Mouse (Mus musculus): ENCODE data around the gene Sdk1. TPM values are rescaled to one million over a fixed set of nuclear protein-coding genes. Genes with fewer than 3 reads are reported as not detected.

Sdk1 gene
- total and polyA plus RNA-seq, 3 experiments: 0.04 to 0.87 TPM; not detected in 1

DNA sequence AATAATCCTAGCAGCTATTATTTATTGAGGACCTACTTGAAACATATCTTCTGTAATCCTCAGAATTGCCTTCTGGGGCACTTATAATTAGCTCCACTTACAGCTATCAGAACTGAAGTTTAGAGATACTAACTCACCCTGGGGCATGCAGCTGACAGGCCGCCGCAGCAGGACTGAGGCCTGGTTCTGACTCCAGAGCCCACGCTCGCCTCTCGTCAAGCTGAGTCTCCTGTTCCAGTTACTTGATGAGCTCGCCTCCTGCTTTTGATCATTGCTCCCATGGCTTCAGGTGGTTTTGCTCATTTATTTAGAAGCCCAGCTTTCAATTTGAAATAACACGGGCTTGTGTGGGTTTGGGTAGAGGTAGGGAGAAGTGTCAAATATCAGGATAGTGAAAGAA lies 374.5 kb downstream of the Sdk1 start:
- dilution Hi-C loops (cut with MboI; ENCODE audit: extremely low pct_ligation_motif_present, extremely low pct_unique_long_range_greater_than_20kb, low sequenced_read_pairs): no loop called here
- Histone ChIP-seq H3K27me3 (replicated peaks) (no peaks in the 10 kb centered on the region), H3K36me3 (replicated peaks in 1 of 2; ENCODE audit: control insufficient read depth in 1 of 2, insufficient read depth in 1 of 2, low read length in 1 of 2) (no peaks in the 10 kb centered on the region), H3K9ac (ENCODE audit: insufficient read depth, low read depth) (no peak overlapping the region), H3K4me3 (replicated peaks in 1 of 3; ENCODE audit: low read depth in 2 of 3, low read length in 2 of 3, poor library complexity in 1 of 3) (no peak overlapping the region), H3K27ac (ENCODE audit: insufficient read depth, low read depth) (no peak overlapping the region), H3K9me3 (replicated peaks; ENCODE audit: low read length) (no peaks in the 10 kb centered on the region), H3K79me2 (replicated peaks; ENCODE audit: control insufficient read depth, extremely low read depth, insufficient read depth, poor library complexity, severe bottlenecking) (no peaks in the 10 kb centered on the region), H3K4me2 (ENCODE audit: insufficient read depth, low read depth, poor library complexity, severe bottlenecking) (no peak overlapping the region), H3K4me1 (ENCODE audit: control insufficient read depth in 1 of 2, insufficient read depth in 2 of 2) (peaks cover 0 to 5% of the 10 kb centered on the region in 2 experiments; a peak in 2 of 4 replicates)
- TF ChIP-seq ETS1 (conservative IDR thresholded peaks at IDR 0.05; ENCODE audit: low read depth, low read length) (no peak), SMC3 (IDR thresholded peaks at IDR 0.05; ENCODE audit: low read depth, low read length) (no peak), POLR2AphosphoS2 (IDR thresholded peaks at IDR 0.05; ENCODE audit: low read depth, low read length) (no peak), MAZ (IDR thresholded peaks at IDR 0.05; ENCODE audit: low read depth, low read length) (no peak), PAX5 (IDR thresholded peaks at IDR 0.05; ENCODE audit: low read length) (no peak), HCFC1 (IDR thresholded peaks at IDR 0.05; ENCODE audit: low read depth, low read length) (no peak), USF1 (IDR thresholded peaks at IDR 0.05; ENCODE audit: low read depth, low read length) (no peak), KAT2A (IDR thresholded peaks at IDR 0.05; ENCODE audit: insufficient replicate concordance, low read length) (no peak), GABPA (IDR thresholded peaks at IDR 0.05; ENCODE audit: insufficient replicate concordance, low read depth, low read length) (no peak), E2F4 (IDR thresholded peaks at IDR 0.05; ENCODE audit: insufficient replicate concordance, low read depth, low read length) (no peak), CHD2 (IDR thresholded peaks at IDR 0.05; ENCODE audit: low read length) (no peak), MEF2A (IDR thresholded peaks at IDR 0.05; ENCODE audit: borderline replicate concordance, low read depth, low read length) (no peak), UBTF (IDR thresholded peaks at IDR 0.05; ENCODE audit: low read depth, low read length) (no peak), NRF1 (IDR thresholded peaks at IDR 0.05; ENCODE audit: low read depth, low read length) (no peak), CHD1 (IDR thresholded peaks at IDR 0.05; ENCODE audit: low read depth, low read length) (no peak), SIN3A (IDR thresholded peaks at IDR 0.05; ENCODE audit: low read length) (no peak), ZC3H11A (IDR thresholded peaks at IDR 0.05; ENCODE audit: low read depth, low read length) (no peak), USF2 (conservative IDR thresholded peaks at IDR 0.05; ENCODE audit: low read depth, low read length) (no peak), ZNF384 (IDR thresholded peaks at IDR 0.05; ENCODE audit: low read depth, low read length) (no peak), MXI1 (IDR thresholded peaks at IDR 0.05; ENCODE audit: low read depth, low read length) (no peak)
- in situ Hi-C loops (cut with MboI; ENCODE audit: low pct_ligation_motif_present, low pct_unique_long_range_greater_than_20kb, low sequenced_read_pairs): no loop called here
- no peak for DNase-seq (ENCODE audit: extremely low read depth)

DNA sequence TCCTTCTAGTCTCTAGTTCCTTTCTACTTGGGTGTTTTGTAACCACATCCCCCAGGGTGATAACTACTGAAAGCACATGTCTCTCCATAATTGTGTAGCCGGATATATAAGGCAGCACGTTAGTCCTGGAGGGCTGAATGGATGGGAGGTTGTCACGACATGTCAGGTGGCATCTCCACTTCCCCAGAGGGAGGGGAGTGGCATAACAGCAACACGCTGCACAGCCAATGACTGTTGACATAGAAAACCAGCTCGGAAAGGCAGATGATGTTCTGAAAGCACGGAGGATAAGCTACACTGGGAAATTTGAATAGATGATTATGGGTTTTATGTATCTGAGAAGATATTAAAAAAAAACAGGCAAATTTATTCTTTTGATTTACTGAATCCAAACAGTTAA lies 376.4 kb downstream of the Sdk1 start:
- Histone ChIP-seq H3K79me2 (replicated peaks; ENCODE audit: control insufficient read depth, extremely low read depth, insufficient read depth, poor library complexity, severe bottlenecking) (no peaks in the 10 kb centered on the region), H3K27ac (ENCODE audit: insufficient read depth, low read depth) (no peak overlapping the region), H3K36me3 (replicated peaks in 1 of 2; ENCODE audit: control insufficient read depth in 1 of 2, insufficient read depth in 1 of 2, low read length in 1 of 2) (no peaks in the 10 kb centered on the region), H3K9ac (ENCODE audit: insufficient read depth, low read depth) (no peak overlapping the region), H3K9me3 (replicated peaks; ENCODE audit: low read length) (no peaks in the 10 kb centered on the region), H3K27me3 (replicated peaks) (no peaks in the 10 kb centered on the region), H3K4me3 (replicated peaks in 1 of 3; ENCODE audit: low read depth in 2 of 3, low read length in 2 of 3, poor library complexity in 1 of 3) (no peak overlapping the region), H3K4me1 (ENCODE audit: control insufficient read depth in 1 of 2, insufficient read depth in 2 of 2) (peaks cover 0 to 5% of the 10 kb centered on the region in 2 experiments; a peak in 2 of 4 replicates), H3K4me2 (ENCODE audit: insufficient read depth, low read depth, poor library complexity, severe bottlenecking) (no peak overlapping the region)
- TF ChIP-seq MEF2A (IDR thresholded peaks at IDR 0.05; ENCODE audit: borderline replicate concordance, low read depth, low read length) (no peak), ZKSCAN1 (IDR thresholded peaks at IDR 0.05; ENCODE audit: borderline replicate concordance, low read depth, low read length) (no peak), CHD2 (IDR thresholded peaks at IDR 0.05; ENCODE audit: low read length) (no peak), KAT2A (IDR thresholded peaks at IDR 0.05; ENCODE audit: insufficient replicate concordance, low read length) (no peak), SMC3 (IDR thresholded peaks at IDR 0.05; ENCODE audit: low read depth, low read length) (no peak), MAX (IDR thresholded peaks at IDR 0.05; ENCODE audit: low read length) (no peak), GABPA (IDR thresholded peaks at IDR 0.05; ENCODE audit: insufficient replicate concordance, low read depth, low read length) (no peak), BHLHE40 (IDR thresholded peaks at IDR 0.05; ENCODE audit: low read depth, low read length) (no peak), JUND (conservative IDR thresholded peaks at IDR 0.05; ENCODE audit: low read depth, low read length) (no peak), EP300 (IDR thresholded peaks at IDR 0.05; ENCODE audit: low read length) (no peak), TBP (conservative IDR thresholded peaks at IDR 0.05; ENCODE audit: low read depth, low read length) (no peak), E2F4 (IDR thresholded peaks at IDR 0.05; ENCODE audit: insufficient replicate concordance, low read depth, low read length) (no peak), TCF12 (IDR thresholded peaks at IDR 0.05; ENCODE audit: low read depth, low read length) (no peak), POLR2AphosphoS2 (IDR thresholded peaks at IDR 0.05; ENCODE audit: low read depth, low read length) (no peak), IRF4 (IDR thresholded peaks at IDR 0.05; ENCODE audit: low read depth, low read length) (no peak), CTCF (conservative IDR thresholded peaks at IDR 0.05 in 1 of 2, IDR thresholded peaks at IDR 0.05 in 1 of 2; ENCODE audit: low read depth in 2 of 2, low read length in 2 of 2) (no peak), ELF1 (IDR thresholded peaks at IDR 0.05; ENCODE audit: low read depth, low read length) (no peak), NELFE (IDR thresholded peaks at IDR 0.05; ENCODE audit: low read depth, low read length) (no peak)
- in situ Hi-C loops (cut with MboI; ENCODE audit: low pct_ligation_motif_present, low pct_unique_long_range_greater_than_20kb, low sequenced_read_pairs): no loop called here
- dilution Hi-C loops (cut with MboI; ENCODE audit: extremely low pct_ligation_motif_present, extremely low pct_unique_long_range_greater_than_20kb, low sequenced_read_pairs): no loop called here
- no peak for DNase-seq (ENCODE audit: extremely low read depth)

Data from CH12.LX (cell line).